Mouse (Mus musculus): ENCODE data around the gene Dhrs3. TPM values are rescaled to one million over a fixed set of nuclear protein-coding genes. Genes with fewer than 3 reads are reported as not detected.

The Dhrs3 gene
- polyA plus RNA-seq, 1 experiment from 2014 or later: 114 TPM

DNA sequence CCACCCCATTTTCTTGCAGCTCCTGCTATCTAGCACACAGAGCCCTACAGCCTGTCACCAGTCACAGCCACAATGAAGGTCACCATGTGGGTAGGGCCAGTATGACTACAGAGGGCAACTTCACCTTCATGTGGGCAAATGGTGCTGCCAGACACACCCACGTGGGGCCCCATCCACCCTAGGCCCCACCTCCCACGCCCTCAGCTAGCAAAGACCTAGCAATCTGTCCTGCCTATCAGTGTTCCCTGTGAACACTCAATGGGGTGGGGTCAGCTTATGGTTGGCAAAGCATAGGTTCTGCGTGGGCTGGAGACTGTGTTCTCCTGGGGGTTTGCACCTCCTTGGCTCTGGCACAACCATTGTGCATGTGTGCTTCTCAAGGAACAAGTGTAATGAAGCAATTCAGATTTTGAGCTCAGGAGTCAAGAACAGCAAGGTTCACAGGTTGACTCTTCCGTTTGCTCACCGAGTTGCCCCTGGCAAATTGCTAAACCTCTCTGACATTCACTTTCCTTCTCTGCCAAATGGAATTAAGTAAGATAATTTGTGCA lies 9.0 kb downstream of the Dhrs3 start:
- peaks cover 27% of the 10 kb centered on the region; the same call in 1 of the 2 replicates for H3K36me3 ChIP-seq
- H3K4me1 ChIP-seq: peaks cover 30% of the 10 kb centered on the region
- WGBS: 76% methylated on average over 5 of the region's 5 CpGs
- no peaks in the 10 kb centered on the region for H3K27me3 ChIP-seq
- no peak overlapping the region for H3K4me2 ChIP-seq
- H3K9me3 ChIP-seq: no peaks in the 10 kb centered on the region
- no peak overlapping the region for H3K4me3 ChIP-seq
- H3K9ac ChIP-seq: no peak overlapping the region
- no peak for ATAC-seq (ENCODE audit: insufficient number of reproducible peaks, low FRiP score, low TSS enrichment, low read depth)
- no peak overlapping the region for H3K27ac ChIP-seq

DNA sequence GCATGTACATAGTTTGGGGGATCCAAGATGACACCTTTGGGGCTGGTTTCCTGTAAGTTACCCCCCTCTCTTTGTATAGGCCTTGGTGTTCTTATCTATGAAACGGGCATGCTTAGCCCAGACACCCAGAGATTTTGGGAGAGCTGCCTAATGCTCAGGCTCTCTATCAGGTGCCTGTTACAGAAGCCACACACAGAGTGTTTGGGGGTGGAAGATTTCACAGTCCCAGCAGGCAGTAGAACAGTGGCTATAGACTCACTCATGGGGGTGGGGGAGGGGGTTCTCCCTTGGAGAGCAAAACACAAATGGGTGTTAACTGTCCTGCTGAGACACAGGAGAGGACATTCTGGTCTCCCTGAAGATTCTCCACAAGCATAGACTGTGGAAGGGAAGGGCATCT lies 10.5 kb downstream of the Dhrs3 start:
- no peak overlapping the region for H3K27ac ChIP-seq

DNA sequence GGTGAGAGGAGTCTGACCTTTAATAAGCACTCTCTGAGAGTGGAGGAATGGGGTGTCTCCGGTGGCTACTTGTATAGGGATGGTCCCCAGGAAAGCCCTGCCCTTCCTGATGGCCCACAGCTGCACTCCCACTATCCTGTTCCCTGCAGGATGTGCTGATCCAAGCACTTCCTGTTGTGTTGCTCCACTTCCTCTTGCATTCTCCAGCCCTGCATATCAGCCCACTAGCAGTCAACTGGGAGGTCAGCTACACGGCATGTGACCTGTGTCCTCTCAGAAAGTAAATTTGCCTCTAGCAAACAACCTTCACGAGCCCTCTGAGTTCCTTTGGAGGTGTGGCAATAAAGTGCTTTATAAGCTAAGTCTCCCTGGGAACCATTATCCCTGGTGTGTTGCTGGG lies 11.3 kb downstream of the Dhrs3 start:
- H3K9me3 ChIP-seq: no peaks in the 10 kb centered on the region
- peaks cover 18% of the 10 kb centered on the region for H3K36me3 ChIP-seq
- no peak overlapping the region for H3K27ac ChIP-seq
- no peak overlapping the region for H3K9ac ChIP-seq
- no peak for ATAC-seq (ENCODE audit: insufficient number of reproducible peaks, low FRiP score, low TSS enrichment, low read depth)
- H3K4me3 ChIP-seq: no peak overlapping the region
- WGBS: 40% methylated on average over 3 of the region's 3 CpGs
- peaks cover 28% of the 10 kb centered on the region for H3K4me1 ChIP-seq
- H3K27me3 ChIP-seq: no peaks in the 10 kb centered on the region
- H3K4me2 ChIP-seq: no peak overlapping the region

More for the DNA sequence above, 10.5 kb downstream of the Dhrs3 start:
- no peak for ATAC-seq (ENCODE audit: insufficient number of reproducible peaks, low FRiP score, low TSS enrichment, low read depth)
- H3K9ac ChIP-seq: no peak overlapping the region
- H3K27me3 ChIP-seq: no peaks in the 10 kb centered on the region
- peaks cover 27% of the 10 kb centered on the region for H3K36me3 ChIP-seq
- no peaks in the 10 kb centered on the region for H3K9me3 ChIP-seq
- H3K4me3 ChIP-seq: no peak overlapping the region
- no peak overlapping the region for H3K4me2 ChIP-seq
- H3K4me1 ChIP-seq: peaks cover 27% of the 10 kb centered on the region
- 89% methylated on average over 1 of the region's 1 CpGs for WGBS

DNA sequence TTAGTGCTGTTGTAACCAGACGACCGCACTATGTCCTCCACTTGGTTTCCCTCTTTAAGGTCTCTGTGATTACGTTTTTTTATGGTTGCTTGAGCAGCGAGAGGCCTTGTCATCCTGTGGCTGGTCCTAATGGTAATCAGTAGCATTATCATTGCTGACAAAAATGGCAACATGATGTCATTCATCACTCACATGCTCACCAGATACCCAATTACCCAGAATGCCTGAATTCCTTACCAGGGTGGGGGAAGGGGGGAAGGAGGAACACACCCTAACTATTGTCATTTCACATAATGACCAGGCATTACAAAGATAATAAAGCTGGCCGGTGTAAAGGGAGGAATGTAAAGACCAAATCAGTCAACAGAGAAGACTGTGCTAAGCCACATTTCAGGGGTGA lies 12.5 kb downstream of the Dhrs3 start:
- WGBS: 67% methylated on average over 5 of the region's 5 CpGs
- Histone ChIP-seq H3K9ac (no peak overlapping the region), H3K27ac (no peak overlapping the region), H3K4me1 (peaks cover 30% of the 10 kb centered on the region), H3K9me3 (no peaks in the 10 kb centered on the region), H3K27me3 (no peaks in the 10 kb centered on the region), H3K36me3 (peaks cover 18% of the 10 kb centered on the region), H3K4me3 (no peak overlapping the region), H3K4me2 (no peak overlapping the region)
- ATAC-seq (ENCODE audit: insufficient number of reproducible peaks, low FRiP score, low TSS enrichment, low read depth): no peak

DNA sequence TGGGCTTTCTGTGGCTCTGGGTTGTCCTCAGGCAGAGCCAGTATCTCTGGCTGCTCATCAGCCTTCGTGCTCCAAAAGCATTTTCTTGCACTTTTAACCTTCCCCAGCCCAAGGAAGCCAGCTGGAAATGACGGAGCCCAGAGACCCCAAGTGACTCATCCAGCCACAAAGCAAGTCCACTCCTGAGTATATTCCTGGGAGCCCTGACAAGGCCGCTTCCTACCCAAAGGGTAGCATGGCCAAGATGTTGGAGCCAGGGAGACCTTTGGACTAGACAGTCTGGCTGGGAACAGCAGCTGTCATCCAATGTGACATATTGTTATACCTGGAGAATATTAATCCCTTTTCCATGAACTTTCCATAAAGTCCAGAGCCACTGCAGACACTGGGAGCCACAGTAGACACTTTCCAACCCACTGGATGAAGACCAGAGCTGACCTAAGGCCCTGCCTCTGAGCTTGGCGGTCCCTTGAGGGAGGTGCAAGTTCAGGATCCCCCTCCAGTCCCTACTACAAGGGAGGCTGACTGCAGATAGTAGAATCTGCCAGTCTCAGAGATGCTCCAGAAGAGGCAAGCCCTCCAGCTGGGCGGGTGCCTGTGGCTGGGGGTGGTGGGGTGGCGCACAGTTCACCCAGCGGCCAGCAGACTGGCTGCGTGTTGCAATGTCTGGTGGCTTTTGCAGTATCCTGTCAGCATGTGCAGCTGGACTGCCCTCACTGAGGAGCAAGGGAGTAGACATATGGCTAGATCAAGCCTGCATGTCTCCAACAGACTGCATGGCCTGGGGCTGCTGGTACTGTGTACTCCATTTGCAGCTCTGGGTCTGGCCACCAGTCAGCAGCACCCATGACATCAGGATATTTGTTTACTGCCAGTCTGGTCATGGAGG lies 13.6 kb downstream of the Dhrs3 start:
- peaks cover 13% of the 10 kb centered on the region for H3K36me3 ChIP-seq
- H3K9me3 ChIP-seq: no peaks in the 10 kb centered on the region
- 0 out of 2 replicates have a peak, but pooled peaks have one; percentile 17 for ATAC-seq (ENCODE audit: insufficient number of reproducible peaks, low FRiP score, low TSS enrichment, low read depth)
- peaks cover 29% of the 10 kb centered on the region for H3K4me1 ChIP-seq
- no peak overlapping the region for H3K4me2 ChIP-seq
- peak overlapping the region; percentile 54 for H3K27ac ChIP-seq
- no peaks in the 10 kb centered on the region for H3K27me3 ChIP-seq
- H3K4me3 ChIP-seq: no peak overlapping the region
- 66% methylated on average over 8 of the region's 8 CpGs for WGBS
- H3K9ac ChIP-seq: no peak overlapping the region

DNA sequence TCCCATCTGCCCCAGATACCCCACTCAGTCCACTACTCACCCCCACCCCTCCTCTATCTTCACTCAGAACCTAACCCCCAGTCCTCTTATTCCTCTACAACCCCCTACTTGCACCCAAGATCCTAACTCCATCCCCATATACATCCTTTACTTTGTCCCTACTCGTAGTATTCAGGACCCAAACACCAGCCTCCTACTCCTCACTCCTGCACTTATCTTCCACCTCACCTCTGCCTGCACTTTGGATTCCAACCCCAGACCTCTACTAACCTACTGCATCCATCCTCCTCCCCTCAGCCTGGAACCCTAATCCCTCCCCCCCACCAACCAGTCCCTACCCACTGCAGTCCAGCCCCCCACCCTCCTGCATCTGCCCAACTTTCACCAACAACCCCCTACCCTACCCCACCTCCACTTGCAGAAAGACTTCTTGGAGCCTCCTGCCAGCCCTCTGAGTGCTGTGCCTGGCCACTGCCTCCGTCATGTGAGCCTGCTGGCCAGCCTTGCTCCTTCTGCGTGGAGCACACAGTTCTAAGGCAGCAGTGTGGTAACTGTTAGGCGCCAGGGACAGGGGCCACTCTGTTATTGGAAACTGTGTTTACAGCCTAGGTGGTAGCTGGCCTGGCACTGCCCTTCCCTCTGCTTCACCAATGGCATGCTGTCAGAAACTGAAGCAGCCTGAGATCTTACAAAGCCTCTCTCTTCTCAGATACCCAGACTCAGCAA lies 14.5 kb downstream of the Dhrs3 start:
- H3K4me2 ChIP-seq: no peak overlapping the region
- H3K27ac ChIP-seq: peak overlapping the region; percentile 54
- H3K4me3 ChIP-seq: no peak overlapping the region
- ATAC-seq (ENCODE audit: insufficient number of reproducible peaks, low FRiP score, low TSS enrichment, low read depth): 0 out of 2 replicates have a peak, but pooled peaks have one; percentile 35
- H3K9me3 ChIP-seq: no peaks in the 10 kb centered on the region
- no peaks in the 10 kb centered on the region for H3K27me3 ChIP-seq
- peaks cover 9% of the 10 kb centered on the region for H3K36me3 ChIP-seq
- WGBS: 68% methylated on average over 4 of the region's 4 CpGs
- H3K4me1 ChIP-seq: peaks cover 24% of the 10 kb centered on the region
- H3K9ac ChIP-seq: no peak overlapping the region

DNA sequence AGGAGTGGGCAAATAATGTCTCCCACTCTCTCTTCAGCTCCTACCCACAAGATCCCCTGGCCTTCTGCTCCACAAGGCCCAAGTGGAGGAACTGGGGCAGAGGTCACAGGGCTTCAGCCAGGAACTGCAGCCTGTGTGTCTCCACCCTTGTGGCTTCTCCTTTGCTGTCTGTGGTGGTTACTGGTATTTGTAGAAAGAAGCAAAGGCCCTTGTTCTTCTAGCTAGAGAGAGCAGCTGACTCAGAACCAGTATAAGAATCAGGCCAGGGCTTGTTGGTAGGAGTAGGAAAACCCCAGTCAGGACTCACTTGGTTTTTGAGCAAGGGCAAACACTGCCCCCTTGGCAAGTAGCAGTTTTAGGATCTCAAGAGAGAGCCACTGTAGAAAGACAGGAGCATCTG lies 16.2 kb downstream of the Dhrs3 start:
- Histone ChIP-seq H3K4me1 (peaks cover 24% of the 10 kb centered on the region), H3K9me3 (no peaks in the 10 kb centered on the region), H3K27ac (no peak overlapping the region; the same call in 1 of the 2 replicates), H3K4me3 (no peak overlapping the region), H3K27me3 (no peaks in the 10 kb centered on the region), H3K4me2 (no peak overlapping the region), H3K9ac (no peak overlapping the region), H3K36me3 (peaks cover 9% of the 10 kb centered on the region)
- ATAC-seq (ENCODE audit: insufficient number of reproducible peaks, low FRiP score, low TSS enrichment, low read depth): no peak

DNA sequence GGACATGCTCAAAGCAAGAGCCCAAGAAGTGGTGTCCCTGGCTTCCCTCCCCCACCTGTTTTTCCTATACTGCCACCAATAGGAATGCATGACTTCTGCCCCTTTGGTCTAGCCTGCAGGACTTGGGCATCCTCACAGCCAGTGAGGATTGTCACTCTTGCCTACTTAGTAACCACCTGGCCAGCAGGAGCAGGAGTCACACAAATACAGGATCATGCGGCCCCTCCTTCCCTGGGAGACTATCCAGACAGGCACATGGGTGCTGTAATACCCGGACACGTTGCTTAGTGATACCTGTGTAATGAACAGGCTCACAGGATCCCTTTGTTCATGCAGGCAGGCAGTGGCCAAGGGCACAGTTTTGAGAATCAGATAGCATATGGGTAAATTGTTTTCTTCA lies 17.7 kb downstream of the Dhrs3 start:
- no peak overlapping the region for H3K9ac ChIP-seq
- no peak overlapping the region for H3K4me2 ChIP-seq
- H3K4me1 ChIP-seq: peaks cover 21% of the 10 kb centered on the region
- no peak overlapping the region for H3K4me3 ChIP-seq
- no peak for ATAC-seq (ENCODE audit: insufficient number of reproducible peaks, low FRiP score, low TSS enrichment, low read depth)
- no peaks in the 10 kb centered on the region for H3K27me3 ChIP-seq
- peaks cover 4% of the 10 kb centered on the region; the same call in 1 of the 2 replicates for H3K36me3 ChIP-seq
- H3K9me3 ChIP-seq: no peaks in the 10 kb centered on the region
- WGBS: 78% methylated on average over 3 of the region's 3 CpGs
- no peak overlapping the region for H3K27ac ChIP-seq

DNA sequence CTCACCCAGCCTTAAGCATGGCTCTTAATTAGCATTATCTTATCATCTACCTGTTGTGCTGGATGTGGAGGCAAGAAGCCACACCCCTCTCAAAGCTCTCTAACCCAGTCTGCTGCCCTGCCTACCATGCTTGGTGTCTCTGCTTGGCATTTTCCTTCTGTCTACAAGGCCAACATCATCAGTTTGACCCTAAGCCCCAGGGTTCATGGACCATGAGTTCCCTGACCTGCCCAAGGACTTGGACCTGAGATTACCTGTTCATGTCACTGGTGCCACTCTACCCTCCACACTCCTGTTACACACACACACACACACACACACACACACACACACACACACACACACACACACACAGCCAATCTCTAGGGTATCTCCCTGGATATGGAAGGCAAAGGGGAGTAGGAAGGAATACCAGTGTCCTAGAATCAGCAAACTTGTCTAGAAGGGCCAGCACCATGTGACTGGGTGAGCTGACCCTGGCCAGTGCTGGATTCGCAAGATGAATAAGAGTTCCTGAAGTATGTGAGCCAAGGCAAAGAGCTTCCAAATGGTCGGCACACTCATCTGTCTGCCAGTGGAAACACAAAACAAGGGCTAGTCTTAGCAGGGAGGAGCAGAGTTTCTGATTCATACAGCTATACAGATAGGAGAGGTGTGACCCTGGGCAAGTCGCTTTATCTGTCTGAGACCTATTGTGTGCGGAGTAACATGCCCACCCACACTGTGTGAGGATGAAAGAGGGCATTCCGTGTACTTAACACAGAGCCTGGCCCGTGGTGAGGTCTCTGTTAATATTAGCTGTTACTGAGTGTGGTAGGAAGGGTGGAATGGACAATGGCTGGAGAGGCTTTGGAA lies 20.9 kb downstream of the Dhrs3 start:
- no peak overlapping the region for H3K27ac ChIP-seq
- peaks cover 6% of the 10 kb centered on the region for H3K4me1 ChIP-seq
- 88% methylated on average over 6 of the region's 6 CpGs for WGBS
- no peaks in the 10 kb centered on the region for H3K9me3 ChIP-seq
- H3K4me2 ChIP-seq: no peak overlapping the region
- H3K36me3 ChIP-seq: peaks cover 25% of the 10 kb centered on the region; the same call in 1 of the 2 replicates
- no peaks in the 10 kb centered on the region for H3K27me3 ChIP-seq
- no peak overlapping the region for H3K4me3 ChIP-seq
- no peak for ATAC-seq (ENCODE audit: insufficient number of reproducible peaks, low FRiP score, low TSS enrichment, low read depth)
- H3K9ac ChIP-seq: no peak overlapping the region

DNA sequence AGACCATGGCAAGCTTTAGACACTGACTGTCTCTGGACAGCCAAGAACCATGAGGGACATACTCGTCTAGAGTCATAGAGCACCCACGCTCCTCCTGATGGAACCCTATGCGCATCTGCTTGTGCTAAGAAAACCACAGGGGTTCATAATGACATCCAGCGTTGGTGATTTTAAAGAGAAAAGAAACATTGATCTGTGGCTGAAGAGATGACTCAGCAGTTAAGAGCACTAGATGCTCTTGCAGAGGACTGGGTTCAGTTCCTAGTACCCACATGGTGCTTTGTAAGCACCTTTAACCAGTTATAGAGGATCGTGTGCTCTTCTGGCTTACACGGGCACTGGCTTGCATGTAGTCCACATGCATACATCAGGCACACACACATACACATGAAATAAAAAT lies 23.9 kb downstream of the Dhrs3 start:
- no peak for ATAC-seq (ENCODE audit: insufficient number of reproducible peaks, low FRiP score, low TSS enrichment, low read depth)
- H3K4me3 ChIP-seq: no peak overlapping the region
- H3K27ac ChIP-seq: no peak overlapping the region
- 84% methylated on average over 6 of the region's 6 CpGs for WGBS
- no peaks in the 10 kb centered on the region for H3K4me1 ChIP-seq
- H3K36me3 ChIP-seq: peaks cover 48% of the 10 kb centered on the region
- H3K4me2 ChIP-seq: no peak overlapping the region
- no peak overlapping the region for H3K9ac ChIP-seq
- no peaks in the 10 kb centered on the region for H3K27me3 ChIP-seq
- no peaks in the 10 kb centered on the region for H3K9me3 ChIP-seq

DNA sequence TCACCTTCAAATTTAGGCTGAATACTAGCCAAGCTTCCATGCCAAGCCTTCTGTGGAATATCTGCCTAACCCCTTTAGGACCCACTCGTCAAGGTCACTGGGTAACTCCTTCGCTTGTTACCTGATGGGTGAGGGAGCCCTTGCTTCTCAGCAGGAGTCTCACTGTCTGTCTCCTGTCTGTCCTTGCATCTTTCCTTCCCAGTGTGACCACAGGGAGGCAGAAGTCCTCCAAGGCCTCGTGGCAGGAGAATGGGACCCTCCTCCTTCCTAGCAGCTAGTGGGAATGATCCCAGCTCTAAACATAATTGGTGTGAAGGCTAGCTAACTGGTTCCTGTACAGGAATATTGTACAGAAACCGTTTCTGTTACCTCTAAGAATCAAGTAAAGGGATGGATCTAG lies 24.5 kb downstream of the Dhrs3 start:
- ATAC-seq (ENCODE audit: insufficient number of reproducible peaks, low FRiP score, low TSS enrichment, low read depth): no peak
- Histone ChIP-seq H3K4me1 (no peaks in the 10 kb centered on the region), H3K36me3 (peaks cover 52% of the 10 kb centered on the region), H3K9ac (no peak overlapping the region), H3K4me2 (no peak overlapping the region), H3K27me3 (no peaks in the 10 kb centered on the region), H3K4me3 (no peak overlapping the region), H3K27ac (no peak overlapping the region), H3K9me3 (no peaks in the 10 kb centered on the region)
- 66% methylated on average over 4 of the region's 4 CpGs for WGBS

Measured in limb, embryonic 15.5 days (tissue).